Mouse (Mus musculus) naive thymus-derived CD4-positive, alpha-beta T cell, adult 2 months (primary cell): Measurements from ENCODE around the gene Lrrc66.
A peak's percentile ranks its signal among the peaks of the same experiment; 100 is the strongest.

Experiments used
- DNase-seq: peaks from one replicate; pipeline ENCODE4 v3.0.0-alpha.2; 2011; ENCODE audit warnings: low read depth

Gene Lrrc66

DNA sequence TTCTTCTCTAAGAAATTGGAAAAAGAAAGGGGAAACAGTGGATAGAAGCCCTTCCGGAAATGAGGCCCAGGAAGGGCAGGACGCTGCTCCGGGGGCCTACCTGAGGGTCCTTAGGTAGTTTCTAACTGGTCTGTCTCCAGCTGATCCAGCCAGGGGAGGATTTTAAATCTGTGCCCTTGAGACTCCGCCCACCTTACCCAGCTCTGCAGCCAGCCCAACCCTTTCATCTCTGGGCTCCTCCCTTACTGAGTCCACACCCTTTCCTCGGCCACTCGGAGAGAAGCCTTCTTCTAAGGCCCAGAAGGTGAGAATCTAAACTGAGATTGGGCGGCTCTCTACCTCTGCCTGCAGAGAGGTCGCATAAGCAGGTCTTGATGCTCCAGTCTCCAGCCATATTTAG is at the start of gene Lrrc66:
Gene Lrrc66 (minus strand): TSS at position 236 of the 400 bp plus-strand sequence.
- no peak for DNase-seq

DNA sequence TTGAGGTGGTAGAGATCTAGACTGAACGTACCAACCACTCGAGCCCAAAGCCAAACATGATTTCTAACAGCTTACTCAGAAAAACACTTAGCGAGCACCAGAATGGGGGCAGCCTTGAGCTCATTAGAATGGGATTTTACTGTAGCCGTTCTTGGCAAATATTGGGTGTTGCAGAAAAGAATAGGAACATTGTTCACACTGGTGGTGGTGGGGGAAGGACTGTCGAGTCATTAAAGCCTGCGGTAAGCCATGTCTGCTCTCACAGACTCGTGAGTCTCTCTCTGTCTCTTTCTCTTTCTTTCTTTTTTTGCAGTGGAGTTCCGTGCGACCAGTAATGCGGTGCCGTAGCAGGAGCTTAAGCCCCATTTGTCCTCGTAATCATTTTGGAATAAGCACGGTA is 44.3 kb upstream of the Lrrc66 start:
- DNase-seq = no peak

DNA sequence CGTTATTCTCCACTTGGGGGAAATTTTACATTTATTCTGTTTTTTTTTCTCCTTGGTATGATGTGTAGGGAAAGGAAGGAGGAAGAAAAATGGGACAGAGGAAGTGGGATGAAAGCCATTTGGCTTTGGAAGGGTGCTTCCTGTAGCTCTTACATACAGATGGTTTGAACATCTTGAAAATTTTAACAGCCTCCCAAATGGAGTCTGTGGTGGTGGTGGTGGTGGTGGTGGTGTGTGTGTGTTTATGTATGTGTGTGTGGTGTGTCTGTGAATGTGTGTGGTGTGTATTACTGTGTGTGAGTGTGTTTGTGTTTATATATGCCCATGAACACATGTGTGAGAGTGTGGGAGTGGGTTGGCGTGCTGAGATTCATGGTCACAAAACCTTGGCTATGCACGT is 43.3 kb upstream of the Lrrc66 start:
- no peak for DNase-seq

DNA sequence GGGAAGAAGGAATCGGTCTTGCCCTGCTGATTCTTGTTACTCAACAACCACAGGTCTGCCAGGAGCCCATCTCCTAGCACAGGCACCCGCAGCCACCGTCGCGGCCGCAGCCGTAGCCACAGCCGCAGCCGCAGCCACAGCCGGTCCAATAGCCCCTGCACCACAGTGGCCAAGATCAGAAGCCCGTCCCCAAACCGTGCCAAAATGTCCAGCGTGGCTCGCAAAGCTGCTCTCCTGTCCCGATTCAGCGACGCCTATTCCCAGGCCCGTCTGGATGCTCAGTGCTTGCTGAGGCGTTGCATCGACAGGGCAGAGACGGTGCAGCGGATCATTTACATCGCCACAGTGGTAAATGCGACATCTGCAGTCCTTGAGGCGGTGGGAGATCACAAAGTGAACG is 37.1 kb upstream of the Lrrc66 start:
- no peak for DNase-seq

DNA sequence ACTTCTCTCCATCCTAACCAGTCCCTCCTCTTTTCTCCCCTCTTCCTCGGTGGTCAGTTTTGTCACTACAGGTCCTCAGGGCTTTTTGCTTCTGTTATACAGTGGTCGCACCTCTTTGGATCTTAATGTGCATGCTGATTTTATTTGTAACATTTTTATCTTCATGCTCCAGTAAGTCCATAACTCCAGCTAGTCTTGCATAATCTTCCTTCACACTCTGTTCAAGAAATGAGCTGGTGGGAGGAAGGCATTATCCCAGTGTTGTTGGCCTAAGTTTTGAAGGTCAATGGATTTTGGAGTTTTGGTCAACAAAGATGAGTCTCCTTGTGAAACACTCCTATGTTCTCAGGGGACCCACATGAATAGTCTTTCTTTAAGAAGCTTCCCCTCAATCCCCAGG is 35.6 kb upstream of the Lrrc66 start:
- no peak for DNase-seq

DNA sequence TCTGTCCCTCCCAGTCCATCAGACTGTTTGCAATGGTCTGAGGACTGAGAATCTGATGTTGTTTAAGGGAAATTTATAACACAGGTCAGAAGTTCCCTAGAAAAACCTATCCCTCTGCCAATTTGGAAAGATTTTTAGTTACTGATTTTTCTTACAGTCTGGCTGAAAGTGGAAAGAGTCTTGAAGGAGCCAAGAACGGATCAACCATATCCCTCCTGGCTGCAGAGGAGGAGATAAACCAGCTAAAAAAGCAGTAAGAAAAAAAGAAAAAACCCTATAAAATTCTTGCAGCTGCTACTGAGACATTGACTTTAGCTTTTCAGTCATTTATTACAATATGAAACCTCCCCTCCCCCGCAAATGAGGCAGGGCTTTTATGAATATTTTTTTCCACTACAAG is 34.4 kb upstream of the Lrrc66 start:
- DNase-seq = no peak

DNA sequence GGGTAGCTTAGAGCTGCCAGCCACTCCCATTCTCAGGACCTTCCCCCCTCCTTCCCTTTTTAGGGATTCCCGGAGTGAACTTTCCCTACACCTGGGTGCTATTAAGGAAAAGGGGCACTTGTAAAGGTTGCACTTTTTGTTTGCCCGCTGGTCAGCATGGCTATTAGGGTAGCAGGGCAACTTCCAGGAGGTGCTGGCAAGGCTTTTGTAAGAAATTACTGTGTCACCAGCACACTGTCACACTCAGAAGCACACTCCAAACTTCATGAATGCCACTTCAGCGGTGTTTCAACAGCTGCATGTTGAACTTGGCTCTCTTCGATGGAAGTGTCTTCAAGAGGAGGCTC is 19.5 kb upstream of the Lrrc66 start:
- DNase-seq = no peak

DNA sequence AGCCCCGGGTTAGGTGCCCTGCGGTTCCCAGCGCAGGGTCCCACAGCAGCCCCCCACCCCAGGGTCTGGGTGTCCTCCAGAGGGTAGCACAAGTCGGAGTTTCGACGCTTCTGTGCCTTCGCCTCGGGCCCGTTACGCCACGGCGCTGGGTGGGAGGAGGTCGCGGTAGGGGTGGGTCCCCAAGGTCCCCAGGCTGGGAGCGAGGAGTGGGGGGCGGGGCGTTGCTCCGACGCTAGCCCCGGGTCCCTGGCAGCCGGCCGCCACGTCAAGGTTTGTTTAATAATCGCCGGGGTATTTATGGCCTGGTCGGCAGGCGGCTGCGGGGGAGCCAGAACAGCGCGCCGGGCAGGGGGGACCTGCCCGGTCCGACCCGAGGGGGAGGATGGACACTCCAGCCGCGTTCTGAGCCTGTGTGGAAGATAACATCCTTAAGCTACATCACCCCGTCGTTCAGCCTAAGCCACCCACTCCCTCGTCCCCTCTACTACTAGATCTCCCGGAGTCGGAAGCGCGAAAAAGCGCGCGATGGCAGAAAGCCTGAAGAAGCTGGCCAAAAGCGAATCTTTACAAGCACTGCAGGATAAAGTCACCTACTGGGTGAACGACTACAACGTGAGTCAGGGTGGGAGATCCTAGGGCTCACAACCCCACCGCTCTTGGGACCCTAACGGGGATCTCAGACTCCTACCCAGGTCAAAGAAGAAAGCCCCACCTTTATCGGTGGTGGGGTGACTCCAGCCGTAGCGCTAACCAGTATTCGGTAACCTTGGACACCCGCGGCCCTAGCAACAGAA is 18.9 kb upstream of the Lrrc66 start, which contains the start of gene Spata18:
Gene Spata18 (plus strand): TSS at position 319 of the 794 bp plus-strand sequence.
- DNase-seq = peak; percentile 43

DNA sequence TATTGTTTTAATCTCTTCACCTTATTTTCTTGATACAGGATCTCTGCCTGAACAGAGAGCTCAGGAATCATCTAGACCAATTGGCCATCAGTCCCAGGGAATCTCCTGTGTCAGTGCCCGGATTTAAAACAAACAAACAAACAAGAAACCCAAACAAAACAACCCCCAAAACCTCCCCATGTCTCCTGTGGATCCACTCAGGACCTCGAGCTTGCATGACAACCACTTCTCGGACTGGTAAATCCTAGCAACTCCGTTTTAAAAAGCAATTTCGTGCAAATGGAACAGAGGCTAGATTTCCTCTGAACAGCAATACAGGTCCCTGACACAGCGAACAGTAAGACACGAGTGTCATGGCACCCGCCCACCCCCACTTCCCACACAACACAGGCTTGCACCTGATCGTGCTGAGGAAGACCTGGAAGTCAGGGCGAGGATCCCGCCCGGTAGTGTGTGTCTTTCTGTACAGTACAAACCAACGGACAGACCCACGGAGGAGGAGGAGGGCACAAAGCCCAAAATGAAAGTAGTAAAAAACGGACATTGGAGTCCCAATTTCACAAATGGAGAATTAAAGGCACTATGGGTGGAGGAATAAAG is 18.1 kb upstream of the Lrrc66 start:
- DNase-seq = peak; percentile 44

DNA sequence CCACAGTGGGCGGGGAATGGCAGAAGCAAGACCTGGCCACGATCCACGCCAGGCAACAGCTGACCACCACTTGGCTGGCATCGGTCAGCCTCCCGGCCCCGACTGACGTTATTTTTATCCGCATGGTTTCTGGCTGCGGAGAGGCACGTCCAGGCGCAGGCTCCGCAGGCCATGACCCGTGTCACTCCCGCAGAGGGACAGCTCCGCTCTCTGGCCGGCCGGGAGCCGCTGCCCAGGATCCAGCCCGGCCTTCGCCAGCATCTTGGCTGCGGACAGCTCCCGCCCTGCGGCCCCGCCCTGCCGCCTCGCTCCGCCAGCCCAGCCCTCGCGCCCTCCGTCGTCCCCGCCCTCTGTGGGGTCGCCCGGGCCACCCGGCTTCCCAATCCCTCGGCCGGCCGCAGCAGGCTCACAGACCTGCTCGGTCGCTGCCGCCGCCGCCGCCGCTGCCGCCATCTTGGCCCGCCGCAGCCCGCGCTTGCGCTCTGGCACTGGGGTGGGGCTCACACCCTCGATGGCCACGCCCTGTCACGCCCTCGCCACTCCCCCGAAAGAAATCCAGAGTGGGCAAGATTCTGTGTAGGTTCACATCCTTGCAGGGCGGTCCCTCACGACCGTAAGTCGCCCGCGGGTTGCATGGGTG is 15.1 kb upstream of the Lrrc66 start, which contains the start of gene Sgcb:
Gene Sgcb (minus strand): TSS at position 530 of the 640 bp plus-strand sequence.
- DNase-seq = peak; percentile 83

DNA sequence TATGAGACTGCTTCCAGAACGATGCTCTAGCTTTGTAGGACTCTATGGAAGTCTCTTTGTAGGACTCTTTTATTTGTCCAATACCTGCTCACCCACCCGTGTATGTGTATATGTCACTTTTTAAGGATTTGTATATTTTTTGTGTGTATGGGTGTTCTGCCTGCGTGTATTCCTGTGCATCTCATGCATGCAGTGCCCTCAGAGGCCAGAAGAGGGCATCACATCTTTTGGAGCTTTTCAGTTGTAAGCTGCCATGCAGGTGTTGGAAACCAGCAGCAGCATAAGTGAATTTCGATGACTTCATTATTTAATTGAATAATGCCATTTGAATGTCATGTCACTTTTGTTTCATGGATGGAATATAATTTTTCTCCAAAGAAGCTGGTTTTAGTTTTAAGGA is 9.8 kb upstream of the Lrrc66 start:
- peak; percentile 59 for DNase-seq

DNA sequence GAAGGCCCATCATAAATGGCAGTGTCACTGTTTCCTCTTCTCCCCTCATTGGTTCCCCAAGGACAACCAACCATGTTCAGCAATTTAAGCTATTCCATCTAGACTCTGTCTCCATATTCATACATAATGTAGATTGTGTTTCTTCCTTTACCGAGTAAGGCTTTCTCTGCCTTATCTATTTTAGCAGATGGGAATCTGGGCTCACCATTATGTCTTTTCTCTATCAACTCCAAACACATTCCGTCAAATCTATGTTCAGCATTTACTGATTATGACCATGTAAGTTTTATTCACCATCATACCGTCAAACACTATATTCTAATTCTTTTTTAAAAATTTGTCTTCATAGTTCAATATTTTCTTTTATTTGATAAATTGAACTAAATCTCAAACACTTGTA is 8.7 kb upstream of the Lrrc66 start:
- no peak for DNase-seq

DNA sequence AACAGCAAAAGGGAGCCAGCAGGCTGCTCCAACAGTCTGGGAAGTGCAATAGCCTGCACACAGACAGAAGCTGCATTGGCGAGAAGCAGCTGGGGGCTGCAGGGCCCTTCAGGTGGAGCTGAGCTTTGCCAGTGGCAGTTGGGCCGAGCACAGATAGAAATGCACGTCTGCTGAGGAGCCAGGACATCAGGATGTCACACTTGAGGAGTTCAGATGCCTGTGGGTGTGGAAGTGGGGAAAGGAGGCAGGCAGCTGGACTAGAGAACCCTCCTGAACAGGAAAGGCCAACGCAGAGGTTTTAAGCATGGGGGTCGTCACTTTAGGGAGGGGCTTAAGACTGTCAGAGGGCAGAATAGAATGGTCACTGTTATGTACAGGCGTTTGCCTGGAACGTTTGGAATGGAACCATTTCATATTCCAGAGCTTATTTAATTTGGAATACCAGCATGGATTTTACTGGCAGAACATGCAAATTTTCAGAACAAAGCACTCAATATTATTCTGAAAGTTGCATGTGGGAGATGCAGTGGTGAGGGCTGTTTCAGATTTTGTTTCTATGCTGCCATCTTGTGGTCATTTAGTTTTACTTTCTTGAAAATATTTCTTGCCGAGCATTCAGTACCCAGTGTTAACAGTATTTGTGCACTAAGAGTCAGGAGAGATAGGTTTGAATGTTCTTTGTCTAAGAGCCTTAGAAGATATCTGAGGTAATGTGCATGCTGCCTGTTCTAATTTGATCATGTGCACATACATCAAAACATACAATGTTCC is 5.2 kb upstream of the Lrrc66 start:
- DNase-seq = peak; percentile 59

DNA sequence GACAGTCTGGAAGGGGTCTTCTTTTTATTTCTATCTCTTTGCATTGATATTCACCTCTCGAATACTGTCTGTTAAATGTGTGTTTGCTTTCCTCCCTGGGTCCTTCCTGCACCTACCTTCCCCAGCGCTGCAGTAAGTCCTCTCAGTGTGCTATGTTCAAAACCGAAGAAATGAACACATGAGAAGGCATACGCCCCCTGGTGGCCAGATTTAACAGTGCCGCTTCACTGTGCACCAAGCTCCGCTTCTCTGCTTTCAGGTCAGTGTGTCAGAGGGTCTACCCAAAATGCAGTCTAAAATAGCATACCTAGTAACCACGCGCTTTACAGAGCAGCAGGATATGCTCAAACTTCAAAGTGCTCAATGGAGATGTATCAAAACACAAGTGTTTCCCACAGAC is 815 bp upstream of the Lrrc66 start:
- peak; percentile 76 for DNase-seq

DNA sequence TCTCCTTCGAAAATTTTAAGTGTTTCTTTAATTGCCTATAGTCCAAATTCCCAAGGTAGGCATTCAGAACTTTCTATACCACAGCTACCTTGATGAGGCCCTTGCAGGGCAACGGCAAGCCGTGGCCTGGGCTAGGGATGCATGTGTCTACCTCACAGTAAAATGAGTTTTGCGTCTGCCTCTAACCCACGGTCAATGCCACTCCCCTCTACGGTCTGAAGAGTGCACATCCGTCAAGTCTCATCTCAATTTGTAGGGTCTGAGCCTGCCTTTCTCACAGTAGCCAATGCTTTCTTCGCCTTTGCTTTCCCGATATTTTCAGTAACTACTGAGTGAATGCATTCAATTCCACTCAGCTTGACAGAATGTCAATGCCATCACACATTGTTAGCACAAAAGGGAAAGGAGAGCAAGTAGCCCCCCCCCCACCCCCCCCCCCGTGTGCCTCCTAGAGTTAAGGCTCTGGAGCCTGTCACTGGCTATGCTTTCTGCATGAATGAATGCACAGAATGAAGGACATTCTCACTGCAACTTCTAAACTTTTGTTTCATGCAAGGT is 1.2 kb downstream of the Lrrc66 start:
- DNase-seq = no peak

DNA sequence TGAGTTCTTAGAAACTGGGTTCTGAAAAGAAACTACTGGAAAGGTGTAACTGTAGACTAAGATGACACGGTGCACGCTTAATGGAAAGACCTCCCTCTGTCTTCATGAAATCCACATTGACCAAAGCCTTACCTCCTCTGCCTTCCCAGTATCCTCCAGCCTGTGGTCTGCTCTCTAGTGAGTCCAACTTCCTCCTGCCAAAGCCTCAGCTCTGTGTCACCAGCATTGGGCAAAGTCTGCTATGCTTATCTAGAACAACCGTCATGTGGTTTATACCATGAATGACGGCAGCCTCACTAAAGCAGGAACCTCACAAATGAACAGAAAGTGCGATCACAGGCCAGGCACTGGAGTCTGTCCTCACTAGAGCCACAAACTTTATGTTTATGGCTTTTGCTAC is 2.2 kb downstream of the Lrrc66 start:
- DNase-seq = peak; percentile 32

DNA sequence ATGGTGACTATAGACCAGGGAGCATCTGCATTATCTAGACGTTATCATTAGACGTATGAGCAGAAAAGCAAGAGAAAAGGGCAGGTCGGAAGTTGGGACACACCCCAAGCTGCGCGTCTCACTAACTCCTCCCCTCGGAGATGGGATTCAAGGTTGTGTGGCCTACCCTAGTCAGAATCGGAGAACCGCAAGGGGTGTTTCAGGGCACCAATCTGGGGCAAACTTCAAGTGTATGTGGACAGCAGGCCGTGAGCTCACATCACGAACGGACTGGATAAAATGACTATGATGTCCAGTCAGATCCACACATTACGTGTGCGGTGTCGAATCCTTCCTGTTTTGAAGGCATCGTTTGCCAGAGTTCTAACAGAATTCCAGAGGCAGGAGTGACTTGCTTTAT is 4.3 kb downstream of the Lrrc66 start:
- no peak for DNase-seq

DNA sequence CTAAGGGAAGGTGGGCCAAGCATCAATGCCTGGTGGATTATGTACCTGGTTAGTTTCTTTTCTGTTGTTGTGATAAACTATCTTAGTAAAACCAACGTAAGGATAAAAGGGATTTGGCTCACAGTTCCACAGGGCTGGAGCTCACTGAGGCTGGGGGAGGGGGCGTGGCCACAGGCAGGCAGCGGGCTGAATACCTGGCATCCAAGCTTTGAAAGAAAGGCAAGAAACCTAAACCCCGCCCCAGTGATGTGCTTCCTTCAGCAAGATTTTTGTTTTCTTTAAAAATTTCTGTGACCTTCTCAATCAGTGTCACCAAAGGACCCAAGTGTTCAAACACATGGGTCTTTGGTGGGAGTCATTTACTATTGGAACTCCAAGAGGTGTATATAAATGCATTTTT is 4.8 kb downstream of the Lrrc66 start:
- no peak for DNase-seq

DNA sequence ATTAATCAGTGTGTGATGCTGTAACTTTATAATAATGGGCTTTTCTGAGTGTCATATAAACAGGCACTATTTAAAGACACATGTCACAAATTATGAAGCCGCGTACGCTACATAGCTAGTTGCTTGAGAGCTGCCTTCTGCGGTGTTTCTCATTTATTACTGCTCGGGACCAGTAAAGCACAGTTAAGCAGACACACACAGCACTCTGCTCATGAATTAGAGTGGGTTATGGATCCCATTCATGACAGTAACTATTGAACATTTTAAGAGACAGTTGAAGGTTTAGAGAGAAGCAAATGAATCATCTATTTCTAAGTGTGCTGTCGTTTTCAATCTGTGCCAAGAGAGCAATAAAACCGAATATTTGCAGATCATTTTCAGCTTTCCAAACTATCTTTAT is 5.5 kb downstream of the Lrrc66 start:
- DNase-seq = no peak

DNA sequence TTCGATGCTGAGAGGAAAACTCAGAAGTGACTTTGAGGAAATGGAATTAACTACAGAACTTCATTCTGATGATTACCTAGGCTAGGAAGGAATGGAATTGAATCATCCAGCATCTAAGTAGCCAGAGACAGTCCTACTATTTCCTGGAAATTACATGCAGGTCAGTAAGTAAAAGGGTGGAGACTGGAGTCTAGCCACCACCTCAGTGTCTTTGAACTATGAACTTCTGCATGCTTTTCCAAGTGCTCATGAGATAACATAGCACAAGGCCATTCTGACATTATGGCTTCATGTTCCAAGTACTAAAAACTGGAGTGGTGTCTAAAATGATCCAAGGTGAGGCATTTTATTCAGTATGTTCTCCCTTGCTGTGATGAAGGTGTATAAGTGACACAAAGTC is 6.8 kb downstream of the Lrrc66 start:
- no peak for DNase-seq

DNA sequence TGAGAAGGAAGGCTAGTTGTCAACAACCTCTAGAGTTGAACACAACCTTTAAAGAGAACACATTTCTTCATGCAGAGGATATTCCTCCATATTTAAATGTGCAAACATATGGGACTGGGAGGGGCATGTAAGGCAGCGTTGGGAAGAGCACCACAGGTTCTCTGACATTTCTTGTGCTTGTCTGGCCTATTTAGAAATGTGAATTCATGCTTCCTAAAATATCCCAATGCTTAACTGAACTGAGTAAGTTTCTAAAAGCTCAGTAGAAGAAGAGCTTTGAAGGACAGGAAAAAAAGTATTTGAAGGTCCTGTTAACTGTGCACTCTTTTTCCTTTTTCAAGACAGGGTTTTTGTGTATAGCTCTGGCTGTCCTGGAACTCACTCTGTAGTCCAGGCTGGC is 13.4 kb downstream of the Lrrc66 start:
- DNase-seq = no peak

DNA sequence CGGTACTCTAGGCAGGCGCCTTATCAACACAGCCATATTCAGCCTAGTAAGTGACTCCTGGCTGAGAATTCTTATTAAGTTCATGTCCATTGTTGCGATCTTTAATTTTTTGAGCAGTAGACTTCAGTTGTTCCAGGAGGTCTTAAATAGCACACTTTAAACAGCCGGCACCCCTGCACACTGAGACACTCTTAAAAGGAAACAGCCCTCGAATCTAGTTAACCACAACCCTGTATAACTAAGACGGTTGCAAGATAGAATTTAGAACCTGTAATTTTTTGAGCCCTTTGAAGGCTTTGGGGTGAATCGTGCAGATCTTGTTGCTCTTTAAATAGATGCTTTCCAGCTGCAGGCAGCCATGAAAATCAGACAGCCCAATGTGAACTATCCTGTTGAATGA is 17.1 kb downstream of the Lrrc66 start:
- no peak for DNase-seq
